Mouse (Mus musculus) hindbrain, embryonic 16.5 days (tissue): ENCODE data around the gene Fcrla. TPM values are rescaled to one million over a fixed set of nuclear protein-coding genes. Genes with fewer than 3 reads are reported as not detected.
A peak's percentile ranks its signal among the peaks of the same experiment; 100 is the strongest.

Experiments
- ATAC-seq: fragments of 200-750 bp; cut with Nextera tagmentation; 2 replicates; pipeline ENCODE4 v1.8.0; 2017; ENCODE audit warnings: moderate TSS enrichment, moderate library complexity
- H3K27ac ChIP-seq: fragments of 300-500 bp; sonication (generic); 2 replicates; pipeline ENCODE4 v1.5.1; 2014; ENCODE audit warnings: low read depth, mild to moderate bottlenecking, control low read depth, low read length, moderate library complexity
- H3K27me3 ChIP-seq: fragments of 300-500 bp; sonication (generic); replicated peaks from 2 replicates; pipeline ENCODE4 v1.6.1; 2014; ENCODE audit warnings: low read length; ENCODE audit not compliant: control insufficient read depth, insufficient read depth
- H3K36me3 ChIP-seq: fragments of 300-500 bp; sonication (generic); 2 replicates; pipeline ENCODE4 v1.6.1; 2014; ENCODE audit warnings: mild to moderate bottlenecking, low read length, moderate library complexity, mixed read lengths; ENCODE audit not compliant: control insufficient read depth, insufficient read depth
- H3K4me1 ChIP-seq: fragments of 300-500 bp; sonication (generic); 2 replicates; pipeline ENCODE4 v1.6.1; 2014; ENCODE audit warnings: low read depth, low read length; ENCODE audit not compliant: control insufficient read depth, insufficient read depth
- H3K4me2 ChIP-seq: fragments of 300-500 bp; sonication (generic); 2 replicates; pipeline ENCODE4 v1.6.1; 2014; ENCODE audit warnings: mild to moderate bottlenecking, low read length, control low read depth, moderate library complexity
- H3K4me3 ChIP-seq: fragments of 300-500 bp; sonication (generic); 2 replicates; pipeline ENCODE4 v1.5.1; 2014; ENCODE audit warnings: mild to moderate bottlenecking, low read length, control low read depth, moderate library complexity
- H3K9ac ChIP-seq: fragments of 300-500 bp; sonication (generic); 2 replicates; pipeline ENCODE4 v1.6.1; 2014; ENCODE audit warnings: low read depth, mild to moderate bottlenecking, control low read depth, low read length, moderate library complexity
- H3K9me3 ChIP-seq: fragments of 300-500 bp; sonication (generic); 2 replicates; pipeline ENCODE4 v1.6.1; 2014; ENCODE audit warnings: mild to moderate bottlenecking, low read length, moderate library complexity; ENCODE audit not compliant: control insufficient read depth
- WGBS: fragments of 180-500 bp; shearing (Covaris S2); extraction: QIAGEN DNeasy Blood & Tissue Kit; methylation state at CpG from one replicate; pipeline ENCODE4 v1.1.7; 2014; 5-methylcytosine and 5-hydroxymethylcytosine counted together
- polyA plus RNA-seq: library from polyadenylated mRNA; unstranded; fragments of >200 nt; fragmentation: Nextera tagmentation; extraction: Ambion mirVana; gene quantifications from 2 replicates; pipeline ENCODE4 v1.2.1, GENCODE M21; 2015

The Fcrla gene
- polyA plus RNA-seq, 1 experiment from 2014 or later: not detected

- peaks cover 6% of the 10 kb centered on the region for H3K4me1 ChIP-seq
- H3K36me3 ChIP-seq: no peaks in the 10 kb centered on the region
- no peak within 1 kb of the TSS for H3K4me3 ChIP-seq
- H3K27ac ChIP-seq: no peak within 1 kb of the TSS
- H3K27me3 ChIP-seq: no peaks in the 10 kb centered on the region; the same call in 1 of the 2 replicates
- no peak within 1 kb of the TSS for H3K9ac ChIP-seq
- no peak for ATAC-seq
- no peak within 1 kb of the TSS for H3K4me2 ChIP-seq
- 71% methylated on average over 5 of the region's 5 CpGs for WGBS
- no peaks in the 10 kb centered on the region for H3K9me3 ChIP-seq
Observed at GRCm38 (mm10) chr1:170912891-170913615, 14.3 kb downstream of the Fcrla start, which contains the start of gene Fcrlb. TSS of gene Fcrlb (minus strand) at chr1:170912941.

GRCm38 (mm10) chr1:170911907-170912660, 15.3 kb downstream of the Fcrla start:
- Histone ChIP-seq H3K27me3 (no peaks in the 10 kb centered on the region; the same call in 1 of the 2 replicates), H3K4me3 (no peak overlapping the region), H3K9me3 (no peaks in the 10 kb centered on the region), H3K27ac (no peak overlapping the region), H3K36me3 (no peaks in the 10 kb centered on the region), H3K4me2 (no peak overlapping the region), H3K4me1 (peaks cover 7% of the 10 kb centered on the region), H3K9ac (no peak overlapping the region)
- 83% methylated on average over 11 of the region's 11 CpGs for WGBS
- no peak for ATAC-seq

- Histone ChIP-seq H3K27ac (no peak overlapping the region), H3K27me3 (peaks cover 2% of the 10 kb centered on the region), H3K36me3 (no peaks in the 10 kb centered on the region), H3K4me3 (peak overlapping the region; percentile 66), H3K9me3 (no peaks in the 10 kb centered on the region), H3K9ac (peak overlapping the region; percentile 71), H3K4me2 (peak overlapping the region; percentile 97), H3K4me1 (peaks cover 7% of the 10 kb centered on the region)
- ATAC-seq: peak; percentile 76
- 4% methylated on average over 19 of the region's 21 CpGs for WGBS
Observed at GRCm38 (mm10) chr1:170908341-170908740, 19.0 kb downstream of the Fcrla start.

DNA sequence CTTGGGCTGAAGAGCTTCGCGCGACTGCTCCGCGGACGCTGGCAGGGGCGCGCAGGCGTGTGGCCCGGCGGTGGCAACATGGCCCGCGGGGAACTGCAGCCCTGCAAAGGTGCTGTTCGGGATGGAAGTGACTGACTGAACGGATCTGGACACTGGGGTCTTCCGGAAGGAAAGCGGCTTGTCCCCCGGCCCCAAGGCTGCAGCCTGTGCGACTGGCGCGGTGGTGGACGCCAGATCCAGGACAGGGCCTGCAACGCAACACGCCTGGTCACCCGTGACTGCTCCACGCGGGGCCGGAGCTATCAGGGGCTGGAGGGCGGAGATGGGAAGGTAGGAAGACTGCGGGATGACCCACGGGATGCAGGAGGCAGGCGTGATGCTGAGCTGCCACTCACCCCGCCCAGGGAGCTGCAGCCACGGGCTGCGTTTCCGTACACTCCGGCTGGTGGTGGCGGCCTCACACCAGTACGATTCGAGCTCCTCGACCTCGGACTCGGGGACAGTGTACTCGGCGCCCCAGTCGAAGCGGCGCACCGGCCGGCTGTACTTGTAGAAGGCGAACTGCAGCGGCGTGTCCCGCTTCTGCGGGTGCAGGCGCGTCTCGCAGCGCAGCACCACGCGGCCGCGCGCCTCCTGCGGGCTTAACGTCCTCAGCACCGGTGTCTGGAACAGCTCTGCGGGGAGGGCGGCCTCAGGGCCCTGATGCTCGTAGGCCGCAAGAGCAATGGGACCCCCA, 19.8 kb downstream of the Fcrla start:
- ATAC-seq: peak; percentile 82
- Histone ChIP-seq H3K4me2 (peak overlapping the region; percentile 97), H3K4me1 (peaks cover 7% of the 10 kb centered on the region), H3K4me3 (peak overlapping the region; percentile 66), H3K36me3 (no peaks in the 10 kb centered on the region), H3K9me3 (no peaks in the 10 kb centered on the region), H3K27me3 (peaks cover 2% of the 10 kb centered on the region), H3K27ac (0 out of 2 replicates have a peak overlapping the region, but pooled peaks have one; percentile 4), H3K9ac (peak overlapping the region; percentile 71)
- WGBS: under 1% methylated on average over 68 of the region's 71 CpGs

DNA sequence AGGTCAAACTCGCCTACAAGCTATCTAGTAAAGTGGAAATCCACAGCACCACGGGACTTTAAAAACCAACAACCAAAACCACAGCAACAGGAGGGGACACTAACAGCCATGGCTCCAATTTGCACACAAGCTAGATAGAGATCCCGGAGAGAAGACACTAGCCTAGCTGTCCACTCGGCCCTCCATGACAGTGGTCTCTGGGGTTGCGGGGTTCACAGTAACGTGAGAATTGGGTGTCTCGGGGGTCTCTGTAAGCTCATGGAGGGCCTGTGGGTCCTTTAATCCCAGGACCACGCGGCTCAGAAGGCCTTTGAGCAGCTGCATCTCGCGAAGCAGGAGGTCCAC, 20.3 kb downstream of the Fcrla start:
- WGBS: 20% methylated on average over 11 of the region's 11 CpGs
- Histone ChIP-seq H3K27ac (no peak overlapping the region), H3K4me1 (peaks cover 7% of the 10 kb centered on the region), H3K27me3 (peaks cover 2% of the 10 kb centered on the region), H3K4me3 (peak overlapping the region; percentile 66), H3K4me2 (peak overlapping the region; percentile 97), H3K36me3 (no peaks in the 10 kb centered on the region), H3K9me3 (no peaks in the 10 kb centered on the region), H3K9ac (peak overlapping the region; percentile 71)
- ATAC-seq: 0 out of 2 replicates have a peak, but pooled peaks have one; percentile 5

DNA sequence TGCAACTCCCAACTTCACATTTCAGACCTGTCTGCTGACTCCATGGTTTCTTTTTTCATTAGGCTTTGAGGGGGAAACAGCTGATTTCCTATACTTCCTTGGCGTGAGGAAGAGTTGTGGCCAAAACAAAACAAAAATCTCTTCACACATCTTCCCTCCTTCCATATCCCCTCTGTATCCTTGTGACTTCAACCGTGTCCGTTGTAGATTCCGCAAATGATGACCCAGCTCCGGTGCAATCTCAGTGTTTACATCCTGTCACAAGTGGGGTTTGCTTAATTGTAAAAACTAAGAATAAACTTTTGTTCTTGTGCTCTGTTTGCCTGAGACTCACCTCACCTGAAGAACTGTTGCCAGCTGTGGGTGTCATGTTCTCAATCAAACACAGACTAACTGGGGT, 23.9 kb downstream of the Fcrla start:
- ATAC-seq: no peak
- Histone ChIP-seq H3K9ac (no peak overlapping the region), H3K4me2 (no peak overlapping the region), H3K27me3 (peaks cover 2% of the 10 kb centered on the region), H3K36me3 (no peaks in the 10 kb centered on the region), H3K4me3 (no peak overlapping the region), H3K4me1 (peaks cover 5% of the 10 kb centered on the region), H3K9me3 (no peaks in the 10 kb centered on the region), H3K27ac (no peak overlapping the region)
- 83% methylated on average over 5 of the region's 5 CpGs for WGBS

- peak overlapping the region; percentile 32 for H3K4me2 ChIP-seq
- H3K36me3 ChIP-seq: no peaks in the 10 kb centered on the region
- no peaks in the 10 kb centered on the region for H3K9me3 ChIP-seq
- no peaks in the 10 kb centered on the region for H3K4me1 ChIP-seq
- no peak overlapping the region for H3K9ac ChIP-seq
- H3K27me3 ChIP-seq: peaks cover 2% of the 10 kb centered on the region
- WGBS: 33% methylated on average over 10 of the region's 10 CpGs
- peak overlapping the region; percentile 14; the same call in 1 of the 2 replicates for H3K4me3 ChIP-seq
- H3K27ac ChIP-seq: no peak overlapping the region
- peak; percentile 72 for ATAC-seq
Observed at GRCm38 (mm10) chr1:170901536-170902238, 25.7 kb downstream of the Fcrla start.

DNA sequence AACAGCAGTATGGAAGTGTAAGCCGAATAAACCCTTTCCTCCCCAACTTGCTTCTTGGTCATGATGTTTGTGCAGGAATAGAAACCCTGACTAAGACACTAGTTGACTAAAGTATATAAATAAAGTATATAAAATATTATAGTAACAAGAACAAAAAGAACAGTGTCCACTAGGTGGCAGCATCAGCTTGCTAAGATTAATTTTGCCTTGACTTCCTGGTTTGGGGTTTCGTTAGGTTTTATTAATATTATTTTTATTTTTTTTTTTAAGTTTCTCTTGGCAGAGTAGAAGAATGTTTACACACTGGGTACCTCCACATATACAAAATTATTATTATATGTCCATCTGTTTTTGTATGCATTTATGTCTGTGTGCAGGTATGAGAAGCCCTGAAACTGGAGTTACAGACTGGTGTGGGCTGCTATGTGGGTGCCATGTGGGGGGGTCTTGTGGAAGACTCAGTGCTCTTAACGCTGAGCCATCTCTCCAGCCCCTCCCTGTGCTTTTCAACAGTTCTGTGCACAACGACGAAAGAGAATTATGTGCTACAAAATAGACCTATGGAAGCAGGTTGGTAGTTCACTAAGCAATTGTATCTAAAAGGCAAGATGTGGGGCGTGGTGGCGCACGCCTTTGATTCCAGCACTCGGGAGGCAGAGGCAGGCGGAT, 26.4 kb downstream of the Fcrla start:
- H3K4me3 ChIP-seq: no peak overlapping the region
- no peaks in the 10 kb centered on the region for H3K36me3 ChIP-seq
- no peaks in the 10 kb centered on the region for H3K4me1 ChIP-seq
- H3K9ac ChIP-seq: no peak overlapping the region
- ATAC-seq: peak; percentile 51
- peaks cover 2% of the 10 kb centered on the region; the same call in 1 of the 2 replicates for H3K27me3 ChIP-seq
- no peaks in the 10 kb centered on the region for H3K9me3 ChIP-seq
- H3K4me2 ChIP-seq: no peak overlapping the region
- no peak overlapping the region for H3K27ac ChIP-seq
- 35% methylated on average over 10 of the region's 10 CpGs for WGBS
